Mouse (Mus musculus) layer of hippocampus, postnatal 14 days (tissue): ENCODE data around the gene Minar1. TPM values are rescaled to one million over a fixed set of nuclear protein-coding genes. Genes with fewer than 3 reads are reported as not detected.

ENCODE experiments used
- DNase-seq, 2 experiments: peaks; one replicate each; pipeline ENCODE4 v3.0.0; 2021 to 2022; ENCODE audit warnings: low spot score in 2 of 2, mixed read lengths in 1 of 2
- long read RNA-seq, 2 experiments: library from polyadenylated mRNA; stranded (forward); transcript quantifications; one replicate each; pipeline ENCODE4 v2.0.0; 2021
- total RNA-seq, 2 experiments: library from RNA; stranded (reverse); gene quantifications; 2 replicates each; pipeline ENCODE4 v1.2.3; 2021

Gene Minar1
- total RNA-seq = 1 to 10 TPM; 3.1 to 3.3 TPM
- long read RNA-seq, experiment 1 = 0 reads
- long read RNA-seq, experiment 2 = 0 reads

DNA sequence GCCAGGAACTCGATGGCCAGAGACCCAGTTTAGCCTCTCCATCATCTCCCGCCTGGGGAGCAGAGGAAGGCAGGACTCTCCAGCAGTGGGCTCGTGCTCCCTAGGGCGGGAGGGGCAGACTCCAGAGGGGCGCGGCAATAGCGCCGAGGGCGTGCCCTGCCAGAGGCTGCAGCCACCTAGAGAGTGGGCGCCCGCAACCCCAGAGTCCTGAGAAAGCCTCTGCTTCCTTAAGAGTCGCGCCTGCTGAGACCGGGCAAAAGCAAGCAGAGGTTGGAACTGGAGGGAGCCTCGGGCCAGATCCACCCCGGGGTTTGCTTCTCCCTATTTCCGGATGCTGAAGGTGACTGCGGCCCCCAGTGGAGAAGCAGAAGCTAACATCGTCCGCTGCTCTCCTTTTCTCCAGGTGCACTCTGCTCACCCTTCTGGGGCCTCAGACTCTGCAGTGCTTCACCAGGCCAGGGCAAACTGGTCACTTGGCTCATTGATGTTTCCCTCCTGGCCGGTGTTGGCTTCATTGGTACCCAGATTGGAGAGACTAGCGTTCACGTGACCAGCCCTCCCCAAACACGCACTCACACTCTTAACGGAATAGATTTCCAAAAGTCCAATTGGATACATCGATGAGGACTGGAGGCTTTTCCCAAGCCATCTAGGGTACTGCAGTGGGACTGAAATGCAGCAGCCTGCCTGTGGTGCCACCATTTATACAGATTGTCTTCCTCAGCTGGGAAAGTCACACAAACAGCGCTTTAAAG, at the start of gene Minar1:
Gene Minar1, minus strand, starts transcription at position 120 of the 755 bp plus-strand sequence.
- DNase-seq = peak in 1 of 2 experiments; percentile 8

DNA sequence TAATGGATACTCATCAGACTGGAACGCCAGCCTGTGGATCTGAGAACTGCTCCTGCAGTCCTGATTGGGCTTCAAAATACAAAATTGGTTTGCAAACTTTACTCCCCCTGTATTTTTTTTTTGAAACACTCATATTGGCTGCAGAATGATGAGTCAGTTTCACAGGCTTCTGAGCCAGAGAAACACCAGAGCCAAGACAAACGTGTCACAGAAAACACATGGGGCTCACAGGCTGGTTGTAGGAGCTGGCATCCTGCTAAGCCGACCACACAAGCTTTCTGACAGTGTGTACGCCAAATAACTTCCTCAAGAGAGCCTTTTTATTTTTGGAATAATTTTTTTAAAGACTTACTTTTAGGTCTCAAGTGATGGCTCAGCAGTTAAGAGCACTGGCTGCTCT, 47.0 kb upstream of the Minar1 start:
- DNase-seq = peak in 1 of 2 experiments; percentile 80

DNA sequence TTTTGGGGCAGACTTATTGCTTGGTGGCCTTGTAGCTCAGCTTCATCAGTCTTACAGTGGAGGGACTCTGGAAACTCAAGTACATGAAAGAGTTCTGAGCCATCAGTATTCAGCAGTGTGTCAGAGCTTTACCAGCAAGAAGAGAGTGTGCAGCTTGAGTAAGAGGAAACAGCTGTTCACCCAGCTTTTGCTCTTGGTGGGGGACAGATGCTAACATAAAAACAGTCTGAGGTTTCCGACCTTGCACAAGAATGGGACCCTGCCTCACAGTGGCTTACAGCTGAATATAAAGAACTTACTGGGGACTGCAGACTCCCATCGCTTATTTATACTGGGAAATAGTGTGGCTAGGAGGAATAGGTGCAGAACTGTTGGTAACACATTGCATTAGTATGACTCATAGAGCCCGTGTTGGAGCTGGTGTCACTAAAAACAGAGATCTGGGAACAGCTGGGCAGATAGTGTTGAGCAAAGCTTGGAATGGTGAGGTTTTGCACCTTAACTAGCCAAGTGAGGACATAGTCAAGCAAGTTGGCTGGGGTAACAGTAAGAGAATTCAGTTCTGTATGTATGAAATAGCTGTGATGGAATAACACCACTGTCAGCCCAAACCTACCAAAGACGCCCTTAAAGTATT, 44.5 kb upstream of the Minar1 start:
- no peak for DNase-seq

DNA sequence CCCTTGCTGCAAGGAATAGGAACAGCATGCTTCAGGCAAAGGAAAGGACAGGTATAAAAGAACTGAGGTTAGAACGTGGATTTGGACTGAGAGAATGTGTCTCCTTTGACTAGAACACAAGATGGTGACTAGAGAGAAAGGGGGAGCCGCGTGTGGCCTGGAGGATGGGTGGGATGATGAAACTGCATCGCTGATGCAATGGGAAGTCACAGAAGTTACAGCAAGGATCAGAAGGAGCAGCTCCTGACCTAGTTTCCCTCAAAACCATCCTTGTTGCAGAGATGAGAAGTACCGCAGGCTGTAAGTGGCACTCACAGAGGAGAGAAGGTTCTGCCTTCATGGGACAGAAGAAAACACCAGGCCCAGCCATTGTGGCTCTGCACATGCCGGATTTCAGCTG, 28.0 kb upstream of the Minar1 start:
- DNase-seq = no peak

DNA sequence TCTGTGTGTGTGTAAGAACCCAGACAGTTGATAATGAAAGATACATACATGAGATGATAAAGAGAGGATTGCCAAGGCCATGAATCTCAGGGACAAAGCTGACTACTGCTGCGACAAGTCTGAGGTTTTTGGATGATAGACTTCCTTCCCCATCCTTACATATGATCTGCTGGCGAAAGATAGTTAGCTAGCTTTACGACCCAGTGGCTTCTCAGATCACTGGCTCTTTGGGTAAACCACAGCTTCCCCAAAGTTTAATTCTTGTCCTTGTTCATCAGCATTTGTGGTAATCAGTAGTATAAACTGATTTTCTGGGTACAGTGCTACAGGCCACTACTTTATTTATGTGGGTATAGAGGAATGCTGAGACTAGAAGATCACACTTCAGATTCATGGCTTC, 14.5 kb upstream of the Minar1 start:
- DNase-seq = no peak

DNA sequence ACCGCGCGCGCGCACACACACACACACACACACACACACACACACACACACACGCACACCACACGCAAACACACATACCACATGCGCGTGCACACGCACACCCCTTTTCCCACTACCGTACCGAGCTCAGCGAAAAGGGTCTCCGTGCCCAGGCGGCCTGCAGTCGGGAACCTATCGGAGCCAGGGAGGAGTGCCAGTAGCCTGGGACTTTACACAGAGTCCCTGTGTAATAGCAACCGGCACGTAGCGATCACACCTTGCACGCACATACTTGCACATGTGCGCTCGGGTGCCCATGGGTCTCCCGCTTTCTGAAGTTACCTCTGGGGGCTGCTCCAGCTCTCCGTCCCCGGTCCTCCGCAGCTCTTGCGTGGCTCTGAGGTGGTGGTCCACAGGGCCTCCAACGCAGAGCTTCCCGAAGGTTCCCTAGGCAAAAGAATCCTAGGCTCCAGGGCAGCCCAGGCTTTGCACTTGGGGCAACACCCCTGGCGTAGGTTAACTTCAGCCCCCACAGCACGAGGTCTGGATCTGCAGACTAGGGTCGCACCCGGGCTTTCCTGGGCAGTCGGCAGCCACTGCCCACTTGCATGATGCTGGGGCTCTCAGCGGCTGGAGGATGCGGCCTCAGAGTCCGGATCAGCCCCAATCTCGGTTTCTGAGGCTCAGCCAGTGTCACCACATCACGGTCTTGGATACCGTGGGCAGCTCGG, 474 bp downstream of the Minar1 start:
- no peak for DNase-seq

DNA sequence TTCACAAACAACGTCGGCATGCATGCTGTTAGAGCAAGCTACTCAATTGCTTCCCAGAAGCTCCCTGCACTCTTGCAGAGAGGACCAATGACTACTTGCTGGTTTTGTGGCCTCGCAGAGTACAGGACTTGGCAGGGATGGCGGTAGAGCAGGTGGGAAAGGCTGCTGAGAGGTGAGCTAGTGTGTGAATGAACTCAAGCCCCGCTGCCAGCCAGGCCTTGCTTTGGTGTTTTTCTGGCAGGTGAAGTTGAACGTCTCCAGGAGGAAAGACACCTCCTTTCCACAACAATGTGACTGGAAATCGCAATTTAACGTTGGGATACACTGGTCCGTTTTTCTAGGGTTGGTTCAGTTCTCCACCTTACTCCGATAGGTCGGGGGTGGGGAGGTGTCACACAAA, 1.2 kb downstream of the Minar1 start:
- DNase-seq = no peak

DNA sequence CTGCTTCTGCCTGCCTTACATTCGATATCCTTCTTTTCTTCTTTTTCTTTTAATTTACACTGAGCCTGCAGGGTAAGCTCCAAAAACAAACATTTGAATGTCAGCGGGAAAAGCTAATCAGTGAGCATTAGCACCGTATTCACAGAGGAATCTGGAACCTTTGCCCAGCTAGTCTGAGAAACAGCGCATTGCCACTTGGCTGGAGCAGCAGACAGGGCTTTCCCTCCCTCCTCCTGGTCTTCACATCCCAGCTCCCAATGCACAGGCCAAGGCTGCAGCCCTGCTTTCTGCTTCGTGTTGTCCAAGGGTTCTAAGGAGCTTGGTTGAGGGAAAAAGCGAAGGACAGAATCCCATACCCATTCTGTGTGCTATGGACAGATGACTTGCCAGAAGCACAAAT, 2.6 kb downstream of the Minar1 start:
- DNase-seq = peak in 1 of 2 experiments; percentile 9

DNA sequence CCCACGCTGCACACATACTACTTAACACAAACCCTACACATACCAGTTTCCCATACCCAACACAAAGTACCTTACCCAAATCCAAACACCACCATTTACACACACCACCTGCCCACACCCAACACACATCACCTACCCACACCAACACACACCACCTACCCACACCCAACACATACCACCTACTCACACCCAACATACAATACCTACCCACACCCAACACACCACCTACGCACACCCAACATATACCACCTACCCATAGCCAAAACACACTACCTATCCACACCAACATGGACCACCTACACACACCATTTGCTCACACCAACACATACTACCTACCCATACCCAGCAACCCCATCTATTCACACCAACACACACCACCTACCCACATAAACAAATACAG, 6.0 kb downstream of the Minar1 start:
- DNase-seq = no peak

DNA sequence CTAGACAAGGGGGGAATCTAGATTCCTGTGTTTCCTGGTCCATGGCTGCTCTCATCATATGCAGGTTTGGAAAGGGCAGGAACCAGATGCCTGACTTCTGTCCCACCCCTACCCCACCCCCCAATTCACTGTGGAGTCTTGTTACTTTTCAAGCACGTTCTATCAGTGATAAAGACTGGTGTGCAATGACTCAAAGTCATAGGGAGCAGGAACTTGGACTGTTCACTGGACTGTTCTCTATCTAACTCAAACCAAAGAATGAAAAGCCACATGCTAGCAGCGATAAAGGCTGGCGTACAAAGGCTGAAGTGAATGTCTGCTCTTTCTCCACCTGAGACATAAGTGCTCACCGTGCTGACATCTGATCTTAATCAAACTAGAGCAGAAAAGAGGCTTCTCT, 12.3 kb downstream of the Minar1 start:
- no peak for DNase-seq

DNA sequence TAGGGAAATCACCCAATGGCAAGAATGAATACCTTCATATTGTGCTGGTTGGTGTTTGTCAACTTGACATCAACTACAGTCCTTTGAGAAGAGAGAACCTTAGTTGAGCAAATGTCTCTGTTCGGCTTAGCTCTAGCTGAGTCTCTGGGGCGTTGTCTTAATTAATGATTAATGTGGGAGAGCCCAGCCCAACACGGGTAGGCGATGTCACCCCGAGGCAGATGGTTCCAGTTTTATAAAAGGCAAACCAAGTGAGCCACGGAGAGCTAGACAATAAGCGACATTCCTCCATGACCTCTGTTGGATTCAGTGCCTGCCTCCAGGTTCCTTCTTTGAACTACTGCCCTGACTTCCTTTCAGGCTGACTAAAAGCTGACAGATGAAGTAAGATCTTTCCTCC, 15.6 kb downstream of the Minar1 start:
- no peak for DNase-seq

DNA sequence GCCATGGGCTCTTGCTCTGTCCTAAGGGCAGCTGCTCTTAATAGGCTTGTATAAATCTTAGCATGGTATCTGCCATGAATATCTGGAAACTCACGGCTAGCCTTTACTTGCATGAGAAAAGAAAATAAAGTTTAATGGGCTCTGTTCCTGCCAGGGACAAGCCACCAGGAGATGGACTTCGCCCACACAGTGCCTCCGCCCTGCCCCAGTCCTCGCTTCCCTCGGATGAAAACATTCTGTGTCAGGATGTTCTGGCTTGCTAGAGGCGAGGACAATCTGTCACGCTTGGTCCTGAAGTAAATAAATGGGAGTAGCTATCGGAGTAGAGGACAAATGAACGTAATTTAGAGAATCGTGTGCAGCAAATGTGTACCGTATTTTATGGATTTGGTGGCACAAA, 16.7 kb downstream of the Minar1 start:
- no peak for DNase-seq

DNA sequence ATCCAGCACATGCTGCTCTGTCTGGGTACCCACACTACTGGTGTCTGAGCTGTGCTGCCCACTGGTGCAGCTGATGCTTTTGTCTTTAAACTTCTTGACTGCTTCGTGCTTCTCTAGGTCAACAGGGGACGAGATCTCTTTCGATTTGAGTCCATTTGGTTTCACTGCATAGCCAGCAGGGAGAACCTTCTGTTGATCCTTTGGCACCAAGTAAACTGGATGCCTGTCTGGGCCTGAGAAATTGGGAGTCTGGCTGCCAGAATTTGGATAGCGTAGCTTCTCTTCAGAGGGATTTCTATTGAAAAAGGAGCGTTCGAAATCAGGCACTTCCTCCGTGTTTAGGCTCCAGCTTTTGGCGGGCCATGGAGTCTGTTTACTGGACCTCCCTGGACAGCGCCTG, 21.0 kb downstream of the Minar1 start:
- no peak for DNase-seq

DNA sequence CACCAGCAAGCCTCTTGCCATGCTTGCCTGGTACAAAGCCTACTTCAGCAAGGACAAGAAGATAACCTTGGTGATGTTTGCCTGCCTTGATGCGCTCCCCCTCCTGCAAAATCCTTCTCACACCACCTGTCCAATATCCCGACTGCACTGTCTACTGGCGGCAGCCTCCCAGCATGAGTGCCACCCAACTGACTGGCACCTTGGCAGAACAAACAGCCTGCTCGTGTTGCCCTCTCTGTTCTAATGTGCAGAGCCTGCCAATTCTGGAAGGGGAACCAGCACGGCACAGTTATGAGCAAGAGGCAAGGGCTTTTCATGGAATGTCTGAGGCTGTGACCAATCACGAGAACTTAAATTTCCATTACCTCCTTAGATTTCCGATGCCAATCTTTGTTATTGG, 22.2 kb downstream of the Minar1 start:
- DNase-seq = peak; percentile 20 to 24

DNA sequence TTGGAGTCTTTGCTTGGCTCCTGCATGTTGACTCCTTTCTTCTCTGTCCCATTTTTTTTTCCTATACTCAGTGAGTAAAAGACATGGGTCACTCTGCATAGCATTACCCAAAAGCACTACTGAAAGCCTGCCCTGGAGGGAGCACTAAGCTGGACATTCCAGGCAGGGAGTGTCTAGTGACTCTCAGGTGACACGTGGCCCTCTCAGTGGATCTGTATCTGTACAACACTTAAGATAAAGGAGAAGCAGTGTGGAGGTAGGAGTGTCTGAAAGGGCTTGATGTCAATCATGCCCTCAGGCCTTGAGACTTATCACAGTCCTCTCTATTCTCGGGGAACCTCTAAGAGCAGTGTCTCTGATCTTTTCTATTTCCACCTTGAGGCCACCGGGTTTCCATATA, 25.9 kb downstream of the Minar1 start:
- no peak for DNase-seq

DNA sequence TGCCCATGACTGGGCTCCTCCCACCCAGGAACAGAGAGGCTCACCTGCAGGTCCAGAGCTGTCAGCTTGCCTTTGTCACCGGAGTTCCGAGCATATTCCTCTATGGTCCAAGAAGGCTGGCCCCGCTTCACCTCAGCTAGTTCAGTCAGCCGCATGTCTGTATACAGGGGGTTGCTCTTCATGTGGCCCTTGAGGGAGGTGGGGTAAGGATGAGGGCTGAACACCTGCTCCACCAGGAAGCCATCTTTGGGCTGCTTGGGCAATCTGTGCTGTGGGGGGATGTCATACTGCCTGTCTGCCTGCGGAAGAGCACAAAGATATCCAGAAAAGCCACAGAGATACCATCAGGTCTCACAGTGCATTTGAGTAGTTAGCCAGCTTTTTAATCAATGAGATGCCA, 26.5 kb downstream of the Minar1 start:
- DNase-seq = no peak

DNA sequence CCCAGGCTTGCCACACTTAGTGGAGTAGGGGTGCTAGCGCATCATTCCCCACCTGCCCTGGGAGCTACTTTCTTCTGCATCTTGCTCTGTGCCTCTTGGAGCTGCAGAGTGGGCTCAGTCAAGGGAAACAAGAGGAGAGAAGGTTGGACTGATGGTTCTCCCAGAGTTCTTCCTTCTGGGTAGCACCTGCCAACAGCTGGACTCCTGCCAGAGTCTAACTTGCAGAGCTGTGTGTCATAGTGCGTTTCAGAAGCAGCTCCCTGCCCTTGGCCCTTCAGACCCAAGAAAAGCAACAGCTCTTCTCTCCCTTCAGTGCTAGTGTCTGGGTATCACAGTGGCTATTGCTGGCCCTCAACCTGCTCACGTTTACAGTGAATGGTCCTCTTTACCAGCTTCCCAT, 30.5 kb downstream of the Minar1 start:
- no peak for DNase-seq

DNA sequence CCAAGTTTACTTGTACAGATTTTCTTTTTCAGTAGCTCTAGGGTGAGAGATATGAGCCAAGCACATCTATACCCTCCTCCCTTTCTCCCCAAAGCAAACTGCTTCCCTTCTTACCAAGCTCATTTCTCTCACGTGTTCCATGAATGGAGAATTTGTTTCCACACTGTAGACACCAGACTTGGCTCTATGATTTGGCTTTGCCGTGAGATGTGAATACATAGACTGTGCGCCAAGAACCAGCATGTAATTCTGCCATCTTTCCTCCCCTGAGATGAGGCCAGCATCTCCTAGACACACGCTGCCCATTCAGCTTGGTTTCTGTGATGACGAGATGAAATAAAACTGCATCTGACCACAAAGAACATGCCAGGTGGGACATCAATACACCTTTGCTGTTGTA, 44.5 kb downstream of the Minar1 start:
- peak in 1 of 2 experiments; percentile 16 for DNase-seq

DNA sequence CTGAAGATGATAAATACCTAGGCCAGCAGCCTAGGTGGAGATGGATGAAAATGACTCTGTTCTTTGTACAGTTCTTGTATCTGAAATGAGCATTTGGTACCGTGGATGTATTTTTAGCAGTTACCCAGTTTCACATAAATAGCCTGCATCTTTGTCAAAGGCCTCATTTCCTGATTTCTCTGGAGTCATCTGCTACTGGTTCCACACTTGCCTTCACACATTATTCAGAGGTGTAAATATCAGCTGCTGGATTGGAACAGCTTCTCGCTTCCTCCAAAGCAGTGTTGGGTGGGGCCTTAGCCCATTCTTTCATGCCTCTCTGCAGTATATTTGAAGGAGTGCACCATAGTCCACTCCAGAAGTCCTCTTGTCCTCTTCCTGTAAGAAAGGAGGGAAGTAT, 70.3 kb downstream of the Minar1 start:
- peak in 1 of 2 experiments; percentile 5 for DNase-seq
